Mouse (Mus musculus) heart, adult 9 months (tissue): Measurements from ENCODE around the gene Aqp12.
"Not testable (repeated sequence)": the region's sequence is repeated elsewhere in the genome, so short reads cannot be mapped to it uniquely, and the experiment has no call there.

Experiments used
- DNase-seq, 2 experiments: peaks; one replicate each; pipeline ENCODE4 v3.0.0; 2022; ENCODE audit warnings: low spot score in 2 of 2

Aqp12 gene

DNA sequence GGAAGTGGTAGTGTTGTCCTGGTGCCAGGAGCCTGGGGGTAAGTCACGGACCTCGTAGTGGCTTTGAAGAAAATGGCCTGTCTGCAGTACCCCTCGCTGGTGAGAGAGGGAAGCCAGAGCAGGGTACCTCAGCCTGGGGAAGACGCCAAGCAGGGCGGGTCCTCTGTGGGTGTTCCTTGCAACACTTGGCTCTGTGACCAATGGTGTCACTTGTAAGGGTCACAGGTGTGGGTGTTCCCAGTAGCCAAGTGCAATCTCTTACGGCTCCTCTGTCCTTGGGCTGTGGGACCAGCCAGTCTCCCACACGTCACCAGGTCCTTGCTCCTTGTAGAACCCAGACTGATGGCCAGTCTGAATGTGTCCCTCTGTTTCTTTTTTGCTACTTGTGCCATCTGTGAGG, at the start of gene Aqp12:
TSS of gene Aqp12 (plus strand) at position 274 of the 400 bp plus-strand sequence.
- no peak for DNase-seq

DNA sequence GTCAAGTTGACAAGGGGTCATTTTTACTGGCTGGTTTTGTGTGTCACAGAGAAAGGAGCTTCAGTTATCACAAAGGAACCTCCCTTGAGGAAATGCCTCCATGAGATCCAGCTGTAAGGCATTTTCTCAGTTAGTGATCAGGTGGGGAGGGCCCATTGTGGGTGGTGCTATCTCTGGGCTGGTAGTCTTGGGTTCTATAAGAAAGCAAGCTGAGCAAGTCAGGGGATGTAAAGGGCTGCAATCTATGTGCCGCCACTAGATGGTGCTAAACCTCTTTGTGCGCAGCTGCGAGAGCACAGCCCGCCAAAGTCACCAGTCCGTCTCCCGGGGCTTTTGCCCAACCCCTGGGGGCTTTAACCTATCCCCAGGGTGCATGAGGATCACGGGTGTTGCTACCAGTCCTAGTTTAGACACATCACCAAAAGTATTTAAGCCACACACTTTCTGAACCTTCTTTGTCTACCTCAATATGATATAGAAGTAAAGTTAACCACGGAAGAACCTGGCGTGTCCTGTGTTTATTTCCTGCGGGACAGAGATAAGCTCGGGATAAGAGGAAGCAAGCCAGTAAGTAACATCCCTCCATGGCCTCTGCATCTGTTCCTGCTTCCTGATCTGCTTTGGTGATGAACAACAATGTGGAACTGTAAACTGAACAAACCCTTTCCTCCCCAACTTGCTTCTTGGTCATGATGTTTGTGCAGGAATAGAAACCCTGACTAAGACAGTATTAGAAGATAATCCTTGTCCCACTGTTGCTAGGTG, 49.4 kb upstream of the Aqp12 start:
- peak; percentile 46 to 68 for DNase-seq

DNA sequence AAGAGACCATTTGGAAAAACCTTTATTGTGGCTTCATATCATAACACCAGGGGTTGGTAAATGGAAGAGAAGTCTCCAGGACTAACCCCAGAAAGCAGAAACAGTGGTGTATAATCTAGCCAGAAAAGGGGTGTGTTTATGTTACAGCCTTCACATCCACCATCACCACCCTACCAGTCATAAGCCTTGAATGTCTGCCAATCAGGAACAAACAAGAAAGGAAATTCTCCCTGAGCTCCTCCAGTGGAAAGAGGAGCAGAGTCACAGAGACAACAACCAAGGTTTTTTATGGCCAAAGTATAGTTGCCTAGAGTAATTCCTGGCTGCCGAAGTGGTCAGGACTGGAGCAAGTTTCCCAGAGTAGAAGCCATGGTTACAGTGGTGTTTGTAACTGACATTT, 47.1 kb upstream of the Aqp12 start:
- no peak for DNase-seq

DNA sequence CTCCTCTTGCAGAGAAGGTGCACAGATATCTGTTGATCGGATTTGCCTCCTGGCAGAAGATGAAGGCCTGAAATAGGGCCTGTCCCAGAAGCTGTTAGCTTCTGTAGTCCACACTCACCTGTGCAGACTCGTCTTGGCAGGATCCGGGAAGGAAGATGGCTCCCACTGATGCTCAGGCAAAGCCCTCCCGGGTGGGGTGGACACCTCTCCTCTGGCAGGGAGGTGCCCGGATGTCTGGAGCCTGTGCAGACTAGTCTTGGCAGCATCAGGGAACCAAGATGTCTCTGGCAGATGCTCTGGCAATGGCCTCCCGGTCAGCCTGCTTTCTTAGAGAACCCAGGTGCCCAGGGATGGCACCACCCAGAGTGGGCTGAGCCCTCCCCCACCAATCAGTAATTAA, 35.3 kb upstream of the Aqp12 start:
- not testable (repeated sequence) for DNase-seq

- DNase-seq, result no peak
Measured at GRCm38 (mm10) chr1:92971879-92972795, 34.0 kb upstream of the Aqp12 start.

- DNase-seq, result no peak
Measured at GRCm38 (mm10) chr1:92972854-92973253, 33.3 kb upstream of the Aqp12 start.

DNA sequence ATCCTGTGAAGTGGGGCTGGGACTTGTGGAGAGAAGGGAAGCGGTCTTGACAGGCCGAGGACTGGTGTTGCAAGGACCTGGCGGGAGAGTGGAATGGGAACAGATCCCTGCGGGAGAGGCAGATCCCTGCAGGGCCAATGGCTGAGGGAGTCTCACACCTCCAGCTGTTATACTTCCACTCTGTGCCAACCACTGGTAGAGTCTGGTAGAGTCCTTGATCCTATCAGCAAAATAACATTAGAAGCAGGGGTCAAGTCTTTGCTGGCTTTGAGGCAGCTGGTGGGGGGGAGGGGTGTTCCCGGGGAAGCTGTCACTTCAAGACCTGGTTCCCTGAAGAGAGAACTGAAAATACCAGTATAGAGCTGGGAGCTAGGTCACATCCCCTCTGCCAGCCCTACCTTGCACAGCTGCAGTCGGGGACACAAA, 30.0 kb upstream of the Aqp12 start:
- DNase-seq, result peak; percentile 38 to 39

DNA sequence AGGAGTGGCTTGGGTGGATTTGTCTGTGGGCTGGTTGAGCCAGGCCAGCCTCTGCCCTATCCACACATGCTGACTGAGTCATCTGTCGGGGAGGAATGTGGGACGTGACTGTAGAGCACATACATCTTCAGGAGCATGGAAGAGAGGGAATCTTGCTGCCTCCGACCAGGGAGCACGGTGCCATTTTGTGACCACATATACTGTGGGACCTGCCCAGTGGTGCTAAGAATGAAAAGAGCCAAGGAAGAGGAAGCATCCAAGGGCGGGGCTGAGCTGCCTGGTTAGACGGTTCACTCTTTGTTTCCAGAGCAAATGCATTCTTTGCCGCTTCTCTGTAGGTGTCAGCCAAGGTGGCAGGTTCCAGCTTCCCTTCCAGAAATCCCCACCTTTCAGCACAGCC, 27.5 kb upstream of the Aqp12 start:
- no peak for DNase-seq

DNA sequence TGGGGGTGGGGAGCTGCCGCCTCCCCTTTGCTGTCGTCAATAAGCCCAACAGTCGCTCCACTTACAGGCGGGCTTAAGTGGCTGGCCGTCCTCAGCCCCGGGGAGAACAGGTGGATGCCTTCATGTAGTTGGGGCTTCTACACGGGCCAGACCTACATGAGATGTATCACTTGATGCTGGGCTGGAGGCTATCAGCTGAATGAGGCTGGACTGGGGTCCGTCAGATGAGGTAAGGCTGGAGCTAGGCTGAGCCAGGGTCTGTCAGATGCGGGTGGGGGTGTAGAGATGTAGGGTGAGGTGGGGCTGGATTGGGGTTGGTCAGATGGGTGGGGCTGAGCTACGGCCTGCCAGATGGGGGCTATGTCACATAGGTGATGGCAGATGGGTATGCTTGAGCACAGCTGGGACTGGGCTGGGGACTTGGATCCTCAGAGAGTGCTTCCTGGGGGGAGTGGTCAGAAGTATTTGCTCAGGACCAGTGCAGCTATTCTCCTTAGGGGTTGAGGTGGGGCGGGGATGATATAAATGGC, 27.0 kb upstream of the Aqp12 start:
- DNase-seq, result no peak

GRCm38 (mm10) chr1:92981056-92981845, 24.9 kb upstream of the Aqp12 start:
- DNase-seq, result peak; percentile 88 to 89

- no peak for DNase-seq
Measured at GRCm38 (mm10) chr1:92982931-92983605, 23.1 kb upstream of the Aqp12 start.

- no peak for DNase-seq
Measured at GRCm38 (mm10) chr1:92984999-92985398, 21.1 kb upstream of the Aqp12 start.

- no peak for DNase-seq
Measured at GRCm38 (mm10) chr1:92988894-92989293, 17.2 kb upstream of the Aqp12 start.

GRCm38 (mm10) chr1:92989891-92990290, 16.2 kb upstream of the Aqp12 start:
- DNase-seq, result no peak

DNA sequence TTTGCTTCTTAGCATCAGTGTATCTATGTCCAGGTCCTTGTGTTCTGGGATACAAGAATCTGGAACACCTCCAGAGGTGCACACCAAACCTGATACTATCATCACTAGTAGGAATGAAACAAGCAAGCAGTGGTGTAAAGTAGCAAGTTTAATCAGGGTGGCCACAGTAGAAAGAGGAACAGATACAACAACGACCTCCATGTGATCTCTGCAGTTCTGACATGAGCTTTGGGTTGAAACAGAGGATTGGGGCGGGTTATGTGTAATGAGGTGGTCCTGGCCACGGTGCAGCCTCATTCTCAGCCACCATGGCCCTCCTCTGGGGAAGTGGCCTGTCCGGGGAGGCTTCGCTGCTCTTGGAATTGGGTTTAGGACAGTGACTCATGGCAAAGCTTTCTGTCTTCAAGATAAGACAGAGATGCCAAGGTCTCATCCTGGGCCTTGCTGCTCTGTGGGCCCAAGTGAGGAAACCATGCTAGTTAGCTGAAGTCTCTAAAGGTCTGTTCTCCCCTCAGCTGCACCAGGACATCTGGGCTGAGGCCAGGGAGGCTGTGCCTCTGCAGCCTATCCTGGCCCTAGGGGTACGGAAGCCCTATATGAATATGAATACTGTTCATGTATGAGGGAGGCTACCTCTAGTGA, 13.8 kb upstream of the Aqp12 start:
- DNase-seq, result no peak

DNA sequence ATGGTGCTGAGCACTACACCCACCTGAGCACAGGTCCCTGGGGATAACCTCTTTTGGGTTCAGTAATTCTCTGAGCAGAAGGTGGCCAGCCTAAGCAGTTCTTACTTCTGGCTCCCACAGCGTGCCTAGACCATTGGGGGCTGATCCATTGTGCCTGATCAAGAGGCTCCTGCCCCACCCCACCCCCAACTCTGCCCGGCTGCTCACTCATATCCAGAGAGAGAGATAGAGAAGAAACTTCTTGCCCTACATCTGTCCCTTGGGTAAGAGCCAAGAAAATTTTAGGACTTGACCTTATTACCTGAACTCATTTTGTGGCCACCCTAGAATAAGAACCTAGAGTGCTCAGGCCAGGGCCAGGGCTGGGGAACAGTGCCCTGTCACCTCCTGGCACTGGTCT, 13.3 kb upstream of the Aqp12 start:
- DNase-seq, result no peak

- DNase-seq, result peak in 1 of 2 experiments; percentile 24
Measured at GRCm38 (mm10) chr1:93009196-93009595, 3.1 kb downstream of the Aqp12 start.

- peak; percentile 1 to 15 for DNase-seq
Measured at GRCm38 (mm10) chr1:93010731-93011130, 4.6 kb downstream of the Aqp12 start.

GRCm38 (mm10) chr1:93012103-93012585, 6.0 kb downstream of the Aqp12 start:
- DNase-seq, result peak; percentile 17 to 30

DNA sequence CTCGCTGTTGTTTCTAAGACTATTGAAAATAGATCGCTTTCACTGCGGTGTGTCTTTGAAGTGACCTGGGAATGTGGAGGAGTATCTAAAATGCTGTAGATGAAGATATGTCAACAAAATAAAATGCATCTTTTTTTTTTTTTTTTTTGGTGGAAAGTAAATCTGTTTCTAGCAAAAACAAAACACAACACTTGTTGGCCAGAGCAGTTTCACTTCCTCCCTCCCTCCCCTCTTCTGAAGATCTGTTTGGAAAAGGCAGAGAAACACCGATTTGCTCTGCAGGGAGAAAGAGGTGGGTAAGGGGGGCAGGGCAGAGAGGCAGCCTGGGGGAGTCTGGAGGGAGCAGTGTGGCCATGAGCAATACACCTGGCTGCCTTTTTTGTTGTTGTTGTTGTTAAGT, 7.2 kb downstream of the Aqp12 start:
- no peak for DNase-seq
